Mouse (Mus musculus): ENCODE data around the gene Ccdc149. TPM values are rescaled to one million over a fixed set of nuclear protein-coding genes. Genes with fewer than 3 reads are reported as not detected.

Gene Ccdc149
- total RNA-seq (2021) = 10 to 100 TPM; 65.0 to 73.3 TPM

DNA sequence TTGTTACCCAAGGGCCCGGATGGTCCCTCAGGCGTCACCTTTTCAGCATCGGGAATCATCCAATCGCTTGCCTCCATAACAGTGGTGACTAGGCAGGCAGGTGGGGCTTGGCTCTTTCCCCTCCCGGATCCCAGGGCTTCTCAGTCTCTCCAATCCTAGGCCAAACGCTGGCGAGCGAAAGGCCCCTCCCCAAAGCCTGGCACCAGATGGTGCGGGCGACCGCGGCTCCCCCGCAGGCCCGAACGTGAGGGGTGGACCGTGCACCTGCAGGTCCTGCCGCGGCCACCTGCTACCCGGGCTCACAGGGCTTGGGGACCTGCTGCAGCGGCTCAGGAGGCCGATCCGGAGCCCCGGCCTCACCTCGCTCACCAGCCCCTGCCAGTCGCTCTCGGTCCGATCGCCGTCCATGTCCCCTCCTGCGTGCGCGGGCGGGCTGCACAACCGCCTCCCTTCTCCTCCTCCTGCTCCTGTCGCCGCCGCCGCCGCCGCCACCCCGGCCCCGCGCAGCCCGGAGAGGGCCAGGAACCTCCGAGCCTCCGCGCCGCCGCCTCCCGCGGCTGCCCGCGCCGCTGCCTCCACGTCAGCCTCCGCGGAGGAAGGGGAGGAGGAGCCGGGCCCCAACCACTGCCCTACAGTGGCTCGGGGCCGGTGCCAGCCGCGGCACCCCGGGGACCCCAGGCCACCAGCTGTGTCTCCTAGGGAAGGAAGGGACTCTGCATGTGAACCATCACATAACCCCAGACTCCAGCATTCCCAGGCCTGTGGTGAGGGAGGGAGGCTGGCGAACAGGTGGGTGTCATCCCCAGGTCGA lies at the start of gene Ccdc149:
TSS of gene Ccdc149 (minus strand) at position 531 of the 811 bp plus-strand sequence.
- intact Hi-C loops (cut with DNase I) = loop anchor here (2.0 to 5.0 kb wide), 2 partner anchors 79 to 282 kb away; no protein-coding TSS in a partner anchor

DNA sequence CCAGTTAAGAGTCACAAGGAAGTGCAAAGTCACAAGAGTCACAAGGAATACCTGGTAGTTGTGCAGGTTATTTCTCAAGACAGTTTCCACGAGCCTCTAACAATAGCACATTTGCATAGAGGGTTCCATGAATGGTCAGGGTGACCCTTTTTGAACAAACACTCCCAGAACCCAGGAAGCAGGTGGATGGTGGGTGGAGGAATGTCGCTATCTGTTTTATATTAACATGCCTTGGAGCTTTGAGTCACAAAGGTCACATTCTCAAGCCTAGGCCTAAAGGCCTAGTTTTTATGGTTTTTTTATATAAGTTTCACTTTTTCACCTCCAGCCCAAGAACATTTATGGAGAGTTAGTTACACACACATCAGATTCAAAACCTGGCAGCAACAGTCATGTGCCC lies 48.6 kb upstream of the Ccdc149 start:
- no peak for DNase-seq (ENCODE audit: low spot score in 2 of 2)
- intact Hi-C loops (cut with DNase I) = loop anchor here (5.0 to 10.0 kb wide), 4 partner anchors 43 to 403 kb away; no protein-coding TSS in a partner anchor

More for the DNA sequence above, at the start of gene Ccdc149:
- DNase-seq (ENCODE audit: low spot score in 2 of 2) = peak; percentile 86

DNA sequence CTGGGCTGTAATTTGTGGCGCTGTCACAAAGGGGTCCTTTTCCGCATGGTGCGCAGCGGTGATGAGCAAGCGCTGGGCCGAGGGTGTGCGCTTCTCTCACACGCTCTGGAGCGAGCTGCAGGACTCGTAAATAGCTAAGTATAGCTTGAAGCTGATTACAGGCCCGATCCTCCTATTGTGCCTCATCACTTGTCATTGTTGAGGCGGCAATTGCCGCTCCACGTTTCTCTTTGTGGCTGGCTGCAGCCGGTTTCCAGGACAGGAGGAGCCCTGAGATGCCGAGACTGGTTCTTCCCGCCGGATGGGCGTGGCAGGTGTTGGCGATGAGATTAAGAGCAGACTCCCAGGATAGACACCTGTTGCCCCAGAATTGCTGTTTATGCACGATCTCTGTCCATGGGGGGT lies 44.8 kb upstream of the Ccdc149 start:
- intact Hi-C loops (cut with DNase I) = loop anchor here (5.0 to 10.0 kb wide), 4 partner anchors 39 to 399 kb away; no protein-coding TSS in a partner anchor
- peak; percentile 14 to 25 for DNase-seq (ENCODE audit: low spot score in 2 of 2)

DNA sequence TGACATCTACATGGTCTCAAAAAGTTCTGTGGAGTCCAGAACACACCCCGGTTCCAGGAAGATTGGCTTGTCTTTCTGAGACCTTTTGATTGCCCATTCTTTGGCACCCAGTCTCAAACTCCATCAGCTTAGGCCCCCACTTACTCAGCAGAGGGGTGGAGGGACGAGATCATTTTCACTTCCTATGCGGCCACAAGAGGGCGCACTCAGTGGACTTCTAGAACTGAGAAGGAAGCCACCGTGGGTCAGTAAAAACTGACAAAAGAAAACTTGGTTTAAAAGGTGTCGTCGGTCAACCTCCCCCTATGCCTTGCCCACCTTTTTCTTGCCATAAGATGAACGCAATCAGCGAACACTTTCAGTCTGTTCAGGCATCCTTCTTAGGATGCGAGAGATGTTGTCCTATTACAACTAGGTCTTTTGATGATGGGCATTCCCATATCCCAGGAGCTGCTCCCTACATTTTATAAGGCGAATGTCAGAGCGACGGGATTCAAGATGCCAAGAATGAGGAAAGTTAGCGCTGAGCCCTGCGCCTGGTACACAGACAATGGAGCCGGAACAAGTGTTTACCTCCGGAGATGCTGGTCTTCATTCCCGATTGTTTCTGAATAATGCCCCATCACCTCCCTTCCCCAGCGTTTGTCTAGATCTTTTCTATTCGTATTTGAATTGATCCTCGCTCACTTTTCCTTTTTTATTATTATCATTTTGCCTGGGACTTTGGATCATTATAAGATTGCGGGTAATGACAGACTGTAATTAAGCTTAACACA lies 44.1 kb upstream of the Ccdc149 start:
- intact Hi-C loops (cut with DNase I) = loop anchor here (5.0 to 10.0 kb wide), 4 partner anchors 38 to 398 kb away; no protein-coding TSS in a partner anchor

DNA sequence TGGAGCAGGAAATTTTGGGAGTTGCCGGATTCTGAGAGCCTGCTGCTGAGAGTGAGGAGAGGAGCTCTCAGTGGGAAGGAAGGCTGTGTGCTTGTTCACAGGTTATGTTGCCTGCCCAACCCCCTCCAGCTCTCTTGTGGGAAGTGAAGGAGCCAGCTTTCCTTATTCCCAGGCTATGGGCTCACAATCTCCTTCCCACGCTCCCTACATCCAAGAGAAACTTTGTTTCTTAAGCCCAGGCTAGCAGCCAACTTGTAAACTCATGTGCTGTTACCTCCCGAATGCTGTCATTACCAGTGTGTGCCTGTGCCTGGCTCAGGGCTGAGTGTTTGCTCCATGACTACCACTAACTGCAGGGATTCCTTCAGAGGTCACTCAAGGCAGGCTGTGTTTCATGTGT lies 39.8 kb upstream of the Ccdc149 start:
- intact Hi-C loops (cut with DNase I) = loop anchor here (10.0 kb wide), 2 partner anchors 314 to 326 kb away; no protein-coding TSS in a partner anchor
- DNase-seq (ENCODE audit: low spot score in 2 of 2) = no peak

More for the DNA sequence above, 44.1 kb upstream of the Ccdc149 start:
- DNase-seq (ENCODE audit: low spot score in 2 of 2) = peak; percentile 54 to 68

DNA sequence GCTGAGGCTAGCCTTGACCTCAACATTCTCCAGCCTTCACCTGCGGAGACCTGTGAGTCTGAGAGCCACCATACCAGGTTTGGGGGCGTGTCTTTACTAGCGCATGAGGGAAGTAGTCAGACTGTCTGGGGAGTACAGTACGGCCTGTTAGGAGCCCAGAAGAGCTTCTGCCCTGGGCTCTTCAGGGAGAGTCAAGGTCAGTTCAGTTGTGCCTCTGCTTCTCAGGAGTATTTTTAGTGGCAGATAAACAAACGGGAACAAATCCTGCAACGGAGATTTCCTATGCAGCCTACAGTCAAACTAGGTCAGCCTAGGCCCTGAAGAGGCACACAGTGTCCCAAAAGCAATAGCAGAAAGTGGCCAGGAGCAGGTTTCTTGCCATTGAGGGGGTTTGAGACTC lies 38.1 kb upstream of the Ccdc149 start:
- intact Hi-C loops (cut with DNase I) = no loop called here
- DNase-seq (ENCODE audit: low spot score in 2 of 2) = no peak

DNA sequence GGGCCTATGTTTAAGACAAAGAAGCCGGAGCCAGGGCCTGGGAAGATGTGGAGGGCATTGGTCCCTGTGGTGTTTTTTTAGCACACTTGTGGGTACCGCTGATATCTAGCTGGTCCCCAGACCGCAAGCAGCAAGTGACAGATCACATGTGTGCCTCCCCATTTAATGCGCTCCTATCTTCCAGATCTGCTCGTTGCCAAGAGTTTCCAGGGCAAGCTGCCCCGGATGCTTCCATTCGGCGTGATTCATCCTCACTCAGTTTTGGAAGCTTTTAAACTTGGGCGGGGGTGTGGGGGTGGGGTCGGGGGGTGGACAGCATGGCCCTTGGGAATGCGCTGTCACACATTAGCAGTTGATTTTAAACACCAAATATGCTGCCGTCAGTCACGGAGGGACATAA lies 33.3 kb upstream of the Ccdc149 start:
- intact Hi-C loops (cut with DNase I) = no loop called here
- no peak for DNase-seq (ENCODE audit: low spot score in 2 of 2)

DNA sequence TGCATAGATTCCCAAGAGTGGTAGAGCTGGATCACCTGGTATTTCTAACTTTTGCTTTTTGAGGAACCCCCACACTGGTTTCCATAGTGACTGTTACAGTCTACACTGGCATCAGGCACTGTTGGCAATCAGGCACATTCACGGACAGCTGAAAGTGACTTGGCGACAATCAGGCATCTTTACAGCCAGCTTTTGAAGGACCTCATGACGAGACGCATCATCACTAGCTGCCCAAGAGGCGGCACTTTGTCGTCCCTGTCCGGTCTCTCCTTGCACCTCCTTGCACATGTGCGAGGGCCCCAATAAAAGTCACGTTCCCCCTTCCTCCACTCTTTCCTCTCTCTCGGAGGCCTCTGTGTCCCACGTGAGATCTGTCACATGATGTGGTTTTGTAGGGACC lies 32.8 kb upstream of the Ccdc149 start:
- intact Hi-C loops (cut with DNase I) = no loop called here
- DNase-seq (ENCODE audit: low spot score in 2 of 2) = no peak

DNA sequence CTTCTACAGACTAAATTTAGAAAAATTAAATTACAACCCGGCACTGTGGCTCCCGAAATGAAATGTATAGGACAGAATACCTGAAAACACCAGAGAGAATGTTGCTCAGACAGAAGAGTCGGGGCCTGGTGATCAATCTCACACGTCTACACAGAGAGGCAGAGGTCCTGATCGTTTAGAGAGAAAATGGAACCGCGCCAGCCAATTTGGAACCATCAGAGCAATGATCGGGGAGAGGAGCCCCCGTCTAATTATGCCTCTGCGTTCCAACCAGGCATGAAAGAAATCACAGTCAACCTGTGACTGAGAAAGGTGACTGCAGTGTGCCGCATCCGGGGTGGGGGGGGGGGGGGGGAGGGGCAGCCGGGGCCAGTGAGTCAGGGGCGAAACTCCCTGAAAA lies 24.4 kb upstream of the Ccdc149 start:
- intact Hi-C loops (cut with DNase I) = no loop called here
- no peak for DNase-seq (ENCODE audit: low spot score in 2 of 2)

DNA sequence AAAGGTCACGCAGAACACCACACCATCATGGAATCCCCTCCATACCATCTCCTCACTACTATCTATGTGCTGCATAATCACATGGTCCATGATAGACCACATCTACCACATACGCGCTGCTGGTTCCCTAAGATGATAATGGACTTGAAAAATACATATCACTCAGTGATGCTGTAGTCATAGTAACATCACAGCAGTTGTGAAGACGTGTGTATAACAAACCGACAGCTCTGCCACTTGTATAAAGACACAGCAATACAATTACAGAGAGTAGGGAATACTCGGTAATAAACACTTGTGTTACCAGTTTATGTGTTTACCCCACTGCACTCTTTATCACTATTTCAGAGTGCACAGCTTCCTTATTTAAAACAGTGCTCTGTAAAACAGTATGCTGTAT lies 20.2 kb upstream of the Ccdc149 start:
- no peak for DNase-seq (ENCODE audit: low spot score in 2 of 2)
- intact Hi-C loops (cut with DNase I) = no loop called here

DNA sequence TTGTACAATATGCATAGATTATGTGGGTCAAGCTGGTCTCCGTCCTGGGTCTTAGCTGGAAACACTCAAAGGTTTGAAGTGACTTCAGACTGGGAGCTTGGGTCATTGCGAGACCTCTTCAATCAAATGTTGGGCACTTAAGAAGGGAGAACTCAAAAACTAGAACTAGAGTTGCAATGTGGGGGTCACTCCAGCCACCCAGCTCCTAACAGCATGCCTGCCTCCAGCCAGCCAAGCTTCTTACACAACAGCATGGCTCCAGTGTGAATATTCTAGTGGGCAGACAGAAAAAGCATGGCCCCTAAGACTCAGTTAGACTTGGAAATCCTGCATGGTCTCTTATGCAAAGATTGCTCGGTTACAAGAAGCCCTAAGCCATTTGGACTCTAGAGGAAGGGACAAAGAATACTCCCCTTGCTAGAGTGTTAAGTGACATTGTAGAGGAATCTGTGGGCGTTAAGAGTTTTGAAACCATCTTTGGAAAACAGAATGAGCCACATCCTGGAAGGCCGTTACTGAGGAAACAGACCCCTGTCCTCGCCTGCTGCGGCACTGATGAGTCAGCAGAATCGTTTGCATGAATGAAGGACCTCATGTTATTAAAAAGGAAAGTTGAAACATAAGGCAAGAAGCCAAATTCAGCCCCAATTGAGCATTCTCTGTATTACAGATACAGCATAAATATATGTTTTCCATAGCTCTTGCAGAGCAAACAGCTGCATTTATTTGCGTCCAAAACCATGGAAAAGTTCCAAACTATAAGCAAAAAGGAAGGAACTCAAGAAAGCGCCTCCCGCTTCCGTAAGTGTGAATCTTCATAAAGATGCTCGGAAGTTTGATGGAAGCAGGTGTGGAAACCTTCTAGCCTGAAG lies 16.5 kb upstream of the Ccdc149 start:
- no peak for DNase-seq (ENCODE audit: low spot score in 2 of 2)
- intact Hi-C loops (cut with DNase I) = no loop called here

DNA sequence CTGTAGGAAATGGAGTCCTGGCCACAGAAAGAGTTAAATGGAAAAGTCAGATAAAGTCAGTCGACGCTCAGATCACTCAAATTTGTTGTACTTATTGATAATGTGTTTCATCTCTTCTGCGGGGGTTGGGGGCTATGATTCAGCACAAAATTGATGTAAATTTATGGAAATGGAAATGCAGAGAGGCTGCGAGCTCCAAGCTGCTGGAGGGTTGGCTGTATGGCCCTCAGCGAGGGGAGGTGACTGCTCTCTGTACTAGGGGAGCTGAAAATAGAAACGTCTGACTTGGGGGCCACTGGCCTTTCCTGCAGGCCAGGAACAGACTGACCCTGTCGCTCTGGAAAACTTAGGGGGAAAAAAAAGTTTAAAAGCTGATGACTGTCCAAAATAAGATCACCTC lies 5.5 kb upstream of the Ccdc149 start:
- intact Hi-C loops (cut with DNase I) = loop anchor here (5.0 kb wide), 1 partner anchor 40 kb away; no protein-coding TSS in a partner anchor

DNA sequence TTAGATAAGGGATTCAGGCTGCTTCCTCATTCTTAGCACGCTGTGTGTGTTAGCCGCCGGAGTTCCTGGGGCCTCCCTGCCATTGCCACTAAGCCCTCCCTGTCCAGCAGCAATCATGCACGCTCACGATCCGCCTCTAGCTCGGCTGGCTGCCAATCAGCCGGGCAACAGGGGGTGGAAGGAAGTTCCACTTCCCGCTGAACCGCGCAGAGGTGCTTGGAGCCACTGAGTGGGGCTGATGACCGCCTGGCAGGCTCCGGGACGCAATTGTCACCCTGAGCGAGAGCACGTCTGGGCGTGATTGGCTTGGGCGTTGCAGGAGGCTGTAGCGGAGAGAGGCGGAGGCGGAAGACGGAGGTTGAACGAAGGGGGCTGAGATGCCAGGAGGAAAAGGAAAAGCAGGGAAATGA lies 5.0 kb upstream of the Ccdc149 start:
- DNase-seq (ENCODE audit: low spot score in 2 of 2) = peak; percentile 75 to 79
- intact Hi-C loops (cut with DNase I) = loop anchor here (5.0 kb wide), 1 partner anchor 41 kb away; no protein-coding TSS in a partner anchor

More for the DNA sequence above, 5.5 kb upstream of the Ccdc149 start:
- DNase-seq (ENCODE audit: low spot score in 2 of 2) = peak in 1 of 2 experiments; percentile 10

DNA sequence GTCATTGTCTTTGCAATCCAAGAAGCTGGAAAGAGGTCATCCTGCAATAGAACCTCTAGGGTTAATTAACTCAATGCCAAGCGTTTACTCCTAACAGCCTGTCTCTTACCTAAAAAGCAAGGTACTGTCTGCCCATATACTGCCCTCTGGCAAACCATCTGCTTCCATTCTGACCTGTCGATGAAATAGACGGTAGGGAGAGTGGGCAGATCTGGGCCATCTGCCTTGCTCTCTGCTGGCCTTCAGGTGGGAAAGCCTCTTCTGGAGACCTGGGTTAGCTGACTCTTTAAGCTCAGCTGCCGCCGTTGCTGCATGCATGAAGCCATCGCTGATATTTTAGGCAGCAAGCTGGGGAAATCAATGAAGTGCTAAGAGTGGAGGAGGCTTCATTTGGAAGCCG lies 2.7 kb upstream of the Ccdc149 start:
- intact Hi-C loops (cut with DNase I) = loop anchor here (5.0 kb wide), 1 partner anchor 82 kb away; no protein-coding TSS in a partner anchor
- no peak for DNase-seq (ENCODE audit: low spot score in 2 of 2)

DNA sequence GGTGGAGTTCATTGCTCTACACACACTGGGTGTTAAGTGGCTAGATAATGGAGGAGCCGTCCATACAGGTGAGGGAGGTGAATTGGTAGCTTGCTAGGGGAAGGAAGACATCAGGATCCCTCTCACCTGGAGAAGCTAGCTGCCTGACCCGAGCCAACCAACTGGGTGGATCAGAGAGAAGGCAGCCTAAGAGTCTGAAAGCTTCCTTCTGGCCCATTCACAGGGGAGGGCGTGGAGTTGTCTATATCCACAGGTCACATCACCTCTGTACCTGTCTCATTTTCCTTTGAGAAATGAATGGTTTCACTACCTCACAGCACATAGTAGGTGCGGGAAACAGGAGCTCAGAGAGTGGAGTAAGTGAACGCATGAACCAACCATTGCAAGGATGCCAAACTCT lies 770 bp downstream of the Ccdc149 start:
- intact Hi-C loops (cut with DNase I) = loop anchor here (2.0 to 5.0 kb wide), 2 partner anchors 78 to 282 kb away; no protein-coding TSS in a partner anchor
- no peak for DNase-seq (ENCODE audit: low spot score in 2 of 2)

DNA sequence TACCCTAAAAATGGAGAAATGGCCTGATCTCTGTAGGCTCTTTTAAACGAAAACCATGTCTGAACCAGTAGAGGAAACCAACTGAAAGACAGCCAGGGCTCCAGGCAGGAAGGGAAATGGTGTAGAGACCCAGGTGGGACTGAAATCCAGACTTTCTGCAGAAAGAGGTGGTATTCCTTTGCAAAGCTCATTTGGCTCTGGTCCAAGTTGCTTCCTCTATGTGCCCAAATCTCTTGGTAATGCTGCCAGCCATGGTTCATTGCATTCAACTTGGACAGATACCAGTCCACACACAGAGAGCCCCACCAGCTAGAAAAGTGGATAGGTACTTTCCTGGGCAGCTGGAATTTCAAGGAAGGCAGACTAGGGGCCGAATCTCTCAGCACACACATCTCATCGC lies 3.5 kb downstream of the Ccdc149 start:
- no peak for DNase-seq (ENCODE audit: low spot score in 2 of 2)
- intact Hi-C loops (cut with DNase I) = no loop called here

DNA sequence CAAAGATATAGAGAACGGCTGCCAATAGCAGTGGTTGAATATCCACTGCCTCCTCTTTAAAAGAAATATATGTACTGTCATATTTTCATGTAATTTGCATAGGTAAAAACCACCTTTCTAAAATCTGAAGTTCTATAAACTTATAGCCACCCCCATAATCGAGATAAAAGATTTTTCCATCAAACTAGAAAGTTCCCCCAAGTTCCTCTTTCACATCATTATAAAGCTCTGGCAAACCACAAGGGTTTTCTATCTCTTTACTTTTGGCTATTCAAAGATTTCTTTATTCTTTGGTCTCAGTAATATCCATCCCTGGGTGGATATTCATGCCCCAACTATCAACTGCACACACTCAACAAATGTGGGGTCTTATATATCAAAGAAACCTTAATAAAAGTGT lies 8.9 kb downstream of the Ccdc149 start:
- intact Hi-C loops (cut with DNase I) = no loop called here
- DNase-seq (ENCODE audit: low spot score in 2 of 2) = no peak

DNA sequence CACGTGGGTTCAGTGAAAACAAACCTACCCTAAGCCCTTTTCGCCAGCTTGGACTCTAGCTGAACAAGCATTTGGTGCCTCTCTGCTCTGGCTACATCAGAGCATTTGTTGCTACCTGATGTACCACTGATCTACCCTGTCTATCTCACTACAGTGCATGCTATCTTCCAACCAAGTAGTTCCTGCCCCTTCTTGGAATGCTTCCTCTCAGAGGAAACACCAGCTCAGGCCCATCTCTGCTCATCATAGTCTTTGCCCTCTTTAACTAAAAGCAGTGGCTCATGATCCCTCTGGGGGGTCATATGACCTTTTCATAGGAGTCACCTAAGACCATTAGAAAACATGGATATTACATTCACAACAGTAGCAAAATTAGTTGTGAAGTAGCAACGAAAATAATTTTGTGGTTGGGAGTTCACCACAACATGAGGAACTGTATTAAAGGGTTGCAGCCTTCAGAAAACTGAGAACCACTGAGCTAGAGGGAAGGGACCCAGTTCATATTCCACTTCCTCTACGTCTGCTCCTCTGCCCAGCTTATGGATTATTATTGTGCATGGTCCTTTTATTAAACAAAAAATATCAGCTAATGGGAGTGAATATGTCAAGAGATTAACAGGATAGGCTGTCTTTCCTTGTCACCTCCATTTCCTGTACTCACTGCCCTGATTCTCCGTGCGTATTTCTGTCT lies 9.7 kb downstream of the Ccdc149 start:
- no peak for DNase-seq (ENCODE audit: low spot score in 2 of 2)
- intact Hi-C loops (cut with DNase I) = no loop called here

DNA sequence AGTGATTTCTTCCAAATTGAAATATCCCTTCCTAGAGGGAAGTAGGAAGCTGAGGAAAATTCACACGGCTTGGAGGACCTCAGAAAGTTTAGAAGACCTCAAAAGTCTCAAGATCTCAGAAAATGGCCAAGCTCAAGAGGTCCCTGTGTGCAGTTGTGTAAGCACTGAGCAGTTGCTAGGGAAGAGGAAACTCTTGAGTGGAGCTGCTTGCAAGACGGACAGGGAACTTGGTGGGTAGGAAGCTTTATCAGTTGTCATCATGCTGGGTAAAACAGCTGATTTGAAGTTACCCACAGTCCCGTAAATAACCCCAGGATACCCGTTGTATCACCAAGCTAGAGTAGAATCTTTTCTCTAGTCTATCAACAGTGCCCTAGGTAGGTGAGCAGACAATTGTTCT lies 12.0 kb downstream of the Ccdc149 start:
- intact Hi-C loops (cut with DNase I) = no loop called here
- no peak for DNase-seq (ENCODE audit: low spot score in 2 of 2)

Data from left cerebral cortex, postnatal 36 days (tissue).